Mouse (Mus musculus) spleen, postnatal 36 days (tissue): Measurements from ENCODE around the gene Unc5b.

ENCODE experiments used
- DNase-seq, 2 experiments: peaks; one replicate each; pipeline ENCODE4 v3.0.0; 2022; ENCODE audit warnings: low spot score in 2 of 2, mixed read lengths in 1 of 2

The Unc5b gene

GRCm38 (mm10) chr10:60821311-60821710, 10.1 kb downstream of the Unc5b start:
- no peak for DNase-seq

DNA sequence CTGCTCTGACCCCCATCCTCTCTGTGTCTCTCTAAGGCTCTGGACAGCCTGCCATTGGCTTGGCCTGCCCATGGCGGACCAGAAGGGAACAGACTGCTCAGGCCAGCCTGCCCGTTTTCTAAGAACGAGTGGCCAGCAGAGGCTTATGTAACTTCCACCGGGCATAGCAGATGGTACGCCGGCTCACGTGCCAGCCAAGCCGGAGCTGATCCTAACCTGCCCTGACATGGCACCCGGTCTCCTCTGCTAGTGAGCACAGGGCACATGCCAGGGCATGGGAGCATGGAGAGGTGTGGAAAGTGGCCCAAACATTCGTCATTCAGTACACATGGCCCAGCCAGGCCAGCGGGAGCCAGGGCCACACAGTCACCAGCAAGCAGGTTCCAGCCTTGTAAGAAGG, 10.8 kb downstream of the Unc5b start:
- DNase-seq, result no peak

DNA sequence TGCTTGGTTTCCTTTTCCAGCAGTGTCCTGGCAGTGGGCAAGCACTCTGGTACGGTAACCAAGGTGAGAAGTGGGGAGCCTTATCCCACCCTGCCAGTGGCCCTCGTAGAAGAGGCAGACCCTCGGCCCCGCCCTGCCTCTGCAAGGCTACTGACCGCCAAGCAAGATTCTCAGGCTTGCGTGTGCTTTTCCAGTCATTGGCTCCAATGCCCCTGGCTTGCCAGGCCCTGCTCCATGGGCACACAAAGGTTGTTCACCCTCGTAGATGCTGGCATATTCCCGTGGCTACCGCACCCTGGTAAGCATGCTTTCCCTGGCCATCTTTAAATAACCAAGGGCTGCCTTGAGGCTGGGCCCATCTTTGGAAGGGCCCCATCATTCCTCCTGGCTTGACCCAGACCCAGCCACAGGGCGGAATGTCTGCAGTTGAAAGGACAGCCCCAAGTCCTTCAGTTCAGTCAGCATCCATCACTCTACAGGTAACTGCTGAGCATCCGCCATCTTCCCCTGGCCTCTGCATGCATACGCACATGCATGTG, 11.7 kb downstream of the Unc5b start:
- no peak for DNase-seq

DNA sequence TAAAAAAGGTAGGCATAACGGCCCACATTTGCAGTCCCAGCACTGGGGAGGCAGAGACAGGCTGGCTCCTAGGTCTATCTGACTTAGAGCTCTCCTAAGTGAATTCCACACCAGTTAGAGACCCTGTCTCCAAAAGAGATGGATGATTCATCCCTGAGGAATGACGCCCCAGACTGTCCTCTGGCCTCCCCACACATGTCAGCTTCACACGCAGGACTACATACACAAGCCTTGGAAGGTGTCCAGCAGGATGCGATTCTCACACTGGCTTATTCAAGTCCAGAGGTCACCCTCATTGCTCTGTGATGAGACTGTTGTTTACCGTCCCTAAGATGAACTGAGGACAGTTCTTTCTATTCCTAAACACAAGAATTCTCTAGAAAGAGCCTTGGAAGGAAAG, 12.2 kb downstream of the Unc5b start:
- no peak for DNase-seq

DNA sequence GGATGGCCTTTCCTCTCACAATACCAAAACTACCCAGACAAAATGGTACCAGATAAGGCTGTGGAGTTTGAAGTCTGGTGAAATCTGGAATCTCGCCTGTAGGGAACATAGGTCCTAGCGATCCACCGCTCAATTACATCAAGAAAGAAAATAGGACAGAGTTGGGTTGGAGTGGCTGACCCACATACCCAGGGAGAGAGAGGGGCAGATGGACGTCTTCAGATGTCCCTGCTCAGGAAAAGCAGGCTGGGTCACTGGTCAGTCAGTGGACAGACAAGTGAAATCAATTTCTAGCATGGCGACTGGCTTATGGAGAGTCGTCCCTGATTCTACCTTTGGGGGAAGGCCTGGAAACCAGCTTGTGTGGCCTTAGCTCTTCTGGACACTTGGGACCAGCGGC, 12.7 kb downstream of the Unc5b start:
- DNase-seq, result no peak

DNA sequence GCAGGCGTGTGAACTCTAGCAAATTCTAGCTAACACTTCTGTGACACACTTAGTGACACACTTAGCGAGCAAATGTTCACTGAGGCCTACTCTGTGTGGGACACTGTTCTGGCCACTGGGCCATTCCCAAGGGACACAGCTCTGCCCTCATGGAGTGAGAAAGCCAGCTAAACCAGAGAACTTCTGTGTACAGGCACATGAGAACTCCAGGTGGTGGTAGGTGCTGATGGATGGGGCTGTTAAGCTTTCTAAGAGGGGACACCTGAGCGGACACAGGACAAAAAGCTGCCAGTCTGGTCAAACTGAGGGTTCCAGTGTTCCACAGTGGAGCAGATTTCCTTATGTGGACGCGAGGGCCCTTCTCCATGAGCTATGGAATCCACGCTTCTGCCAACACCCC, 13.5 kb downstream of the Unc5b start:
- no peak for DNase-seq

- DNase-seq, result peak; percentile 10 to 17
These were observed 14.3 kb downstream of the Unc5b start for GRCm38 (mm10) chr10:60816872-60817648.

DNA sequence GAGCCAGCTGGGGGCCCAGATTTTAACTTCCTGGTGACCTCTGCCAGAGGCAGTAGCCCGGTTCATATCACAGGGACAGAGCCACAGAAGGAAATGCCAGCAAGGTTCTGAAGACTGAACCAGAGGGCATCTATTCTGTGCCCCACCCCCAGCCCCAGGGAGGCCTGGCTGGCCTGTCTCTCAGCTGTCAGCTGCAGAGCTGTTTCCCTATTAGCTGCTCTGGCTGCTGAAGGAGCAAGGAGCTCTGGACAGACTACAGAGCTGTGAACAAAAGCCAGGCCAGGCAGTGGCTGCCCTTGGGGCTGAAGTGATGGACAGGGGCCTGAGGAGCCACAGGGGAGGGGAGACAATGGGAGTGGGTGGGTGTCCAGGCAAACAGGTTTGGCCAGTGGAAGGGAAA, 15.5 kb downstream of the Unc5b start:
- DNase-seq, result no peak

DNA sequence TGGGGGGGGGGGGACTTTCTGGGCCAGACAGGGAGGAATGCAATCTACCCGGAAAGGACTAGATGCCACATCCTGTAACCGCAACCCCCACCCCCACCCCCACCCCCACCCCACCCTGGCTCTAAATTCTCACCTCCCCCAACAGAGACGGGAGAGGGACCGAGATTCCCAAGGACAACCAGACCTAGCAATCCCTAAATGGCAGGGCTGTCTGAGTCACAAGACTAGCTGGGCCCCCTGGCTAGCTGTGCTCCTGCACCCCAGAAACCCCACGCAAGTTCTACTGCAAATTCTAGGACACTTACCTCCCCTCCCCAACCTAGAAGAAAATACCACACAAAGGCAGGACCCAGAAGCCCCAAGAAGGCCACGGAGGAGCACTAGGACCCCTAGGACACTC, 16.3 kb downstream of the Unc5b start:
- no peak for DNase-seq

GRCm38 (mm10) chr10:60814444-60815057, 16.8 kb downstream of the Unc5b start:
- DNase-seq, result no peak

DNA sequence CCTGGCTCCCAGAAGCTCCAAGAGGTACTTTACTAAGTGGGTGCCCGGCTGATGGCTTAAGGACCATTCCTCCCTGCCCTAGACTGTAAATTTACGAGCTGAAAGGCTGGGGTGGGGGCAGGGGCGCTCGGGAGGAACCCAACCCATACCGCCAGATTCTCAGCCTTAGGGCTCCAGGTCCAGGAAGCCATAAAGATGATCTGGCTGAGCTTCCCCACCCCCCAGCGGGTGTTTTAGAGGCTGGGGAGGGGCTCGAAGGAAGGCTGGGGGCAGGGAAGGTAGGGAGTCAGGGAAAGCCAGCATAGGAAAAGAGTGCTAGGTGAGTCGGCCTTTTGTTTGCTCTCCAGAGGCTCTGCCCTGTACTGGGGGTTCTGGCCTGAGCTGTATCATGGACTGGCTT, 17.8 kb downstream of the Unc5b start:
- no peak for DNase-seq

GRCm38 (mm10) chr10:60811792-60812525, 19.4 kb downstream of the Unc5b start:
- DNase-seq, result no peak

- DNase-seq, result no peak
These were observed 22.9 kb downstream of the Unc5b start for GRCm38 (mm10) chr10:60808447-60808846.

GRCm38 (mm10) chr10:60807531-60808185, 23.7 kb downstream of the Unc5b start:
- DNase-seq, result no peak

- no peak for DNase-seq
These were observed 25.2 kb downstream of the Unc5b start for GRCm38 (mm10) chr10:60806207-60806538.

DNA sequence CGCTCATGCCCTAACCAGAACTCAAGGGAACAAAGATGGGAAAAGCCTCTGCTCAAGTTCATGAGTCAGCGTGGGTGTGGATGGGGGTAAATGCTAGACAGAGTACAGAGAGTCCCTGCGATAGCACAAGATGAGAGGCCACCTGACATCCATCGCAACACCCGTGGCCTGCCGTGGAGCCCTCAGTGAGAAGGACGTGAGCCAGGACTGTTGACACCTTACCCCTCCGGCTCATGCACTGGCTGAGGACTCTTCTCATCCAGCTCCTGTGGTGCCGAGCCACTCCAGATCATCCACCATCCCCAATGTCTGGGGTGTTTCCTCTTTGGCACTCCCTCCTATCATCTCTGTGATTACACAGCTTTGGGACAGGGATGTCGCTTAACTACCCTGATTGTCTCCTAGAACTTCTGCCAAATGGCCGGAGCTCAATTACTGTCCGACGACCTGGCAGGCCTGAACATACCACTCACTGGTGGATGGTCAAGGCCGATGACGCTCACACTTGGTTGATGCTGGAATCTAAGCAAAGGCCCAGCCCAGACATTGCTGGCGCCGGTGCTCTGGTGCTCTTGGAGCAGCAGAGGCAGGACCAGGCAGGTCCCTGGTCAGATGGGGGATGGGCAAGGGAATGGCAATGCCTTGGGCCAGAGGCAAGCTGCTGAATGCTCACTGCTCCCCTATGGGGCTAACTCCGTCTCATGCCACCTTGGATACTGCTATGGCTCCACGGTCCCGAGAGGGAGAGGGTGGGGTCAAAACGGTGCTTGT, 25.8 kb downstream of the Unc5b start:
- no peak for DNase-seq

DNA sequence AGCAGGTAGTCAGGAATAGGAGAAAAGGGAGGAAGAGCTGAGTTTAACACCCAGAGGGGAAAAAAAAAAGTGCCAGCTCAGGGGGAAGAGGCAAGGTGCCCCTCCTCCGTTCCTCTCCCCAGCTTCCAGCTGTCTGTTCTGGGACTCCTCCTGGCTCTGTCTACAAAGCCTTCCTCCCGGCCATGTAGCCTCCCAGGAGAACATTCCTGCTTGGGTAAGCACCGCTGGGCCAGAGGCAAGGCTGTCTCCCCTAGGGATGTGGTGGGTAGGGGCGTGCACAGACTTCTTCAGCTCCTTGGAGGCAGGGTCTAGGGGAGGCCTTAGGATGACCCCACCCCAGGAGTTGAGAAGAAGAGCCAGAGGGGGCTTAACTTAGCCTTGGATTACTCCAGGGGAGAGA, 26.5 kb downstream of the Unc5b start:
- no peak for DNase-seq

- DNase-seq, result no peak
These were observed 27.4 kb downstream of the Unc5b start for GRCm38 (mm10) chr10:60803971-60804370.

DNA sequence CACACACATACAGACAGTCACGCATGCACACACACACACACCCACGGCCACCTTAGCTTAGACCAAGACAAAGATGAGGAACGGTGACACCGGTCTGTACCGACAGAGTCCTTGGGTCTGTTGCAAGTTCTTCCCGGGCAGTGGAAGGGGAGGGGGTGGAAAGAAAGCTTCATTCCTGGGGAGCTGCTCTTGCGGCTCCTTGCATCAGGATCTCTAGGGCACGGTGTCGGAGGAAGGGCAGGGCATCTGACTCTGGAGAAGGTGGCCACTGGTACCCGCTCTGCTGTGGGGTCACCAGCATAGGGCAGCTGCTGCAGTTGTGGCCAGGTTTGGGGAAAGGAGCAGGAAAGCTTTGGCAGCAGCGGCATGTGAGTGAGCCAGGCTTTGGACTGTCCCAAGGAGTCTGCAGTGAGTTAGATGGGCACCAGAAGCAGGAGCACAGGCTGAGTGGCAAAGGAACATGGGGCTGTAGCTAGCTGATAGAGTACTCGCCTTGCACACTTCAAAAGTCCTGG, 29.4 kb downstream of the Unc5b start:
- DNase-seq, result no peak

DNA sequence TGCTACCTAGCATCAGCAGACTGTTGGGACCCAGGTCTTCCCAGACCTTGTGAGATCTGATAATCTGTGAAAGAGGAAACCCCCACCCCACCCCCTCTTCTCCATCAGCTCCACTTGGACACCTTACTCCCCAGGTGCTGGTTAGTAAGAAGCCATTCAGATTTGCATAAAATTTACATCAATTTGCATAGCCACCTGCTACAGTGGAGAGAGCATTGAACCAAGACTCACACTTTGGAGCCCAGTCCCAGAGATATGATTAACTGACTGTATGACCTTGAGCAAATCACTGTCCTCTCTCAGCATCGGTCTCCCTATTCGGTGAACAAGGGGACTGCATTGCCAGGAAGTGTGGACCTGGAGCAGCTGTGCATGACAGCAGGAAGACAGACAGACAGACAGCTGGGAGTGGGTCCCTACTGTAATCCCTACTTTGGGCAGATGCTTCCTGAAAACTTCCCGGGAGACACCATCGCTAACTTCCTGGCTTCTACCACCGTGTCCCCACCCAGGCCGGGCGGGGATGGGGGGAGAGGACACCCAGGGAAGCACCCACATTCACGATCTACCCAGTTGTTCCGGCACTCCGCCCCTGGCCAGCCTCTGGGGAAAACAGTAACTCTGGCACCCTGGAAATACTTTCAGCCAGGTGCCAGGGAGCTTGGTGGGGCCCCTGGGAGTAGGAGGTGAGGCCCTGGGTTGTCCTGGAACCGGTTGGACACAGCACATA, 30.0 kb downstream of the Unc5b start:
- DNase-seq, result no peak
